Mouse (Mus musculus): ENCODE measurements around the gene Retsat.

- TF ChIP-seq CTCF (IDR thresholded peaks at IDR 0.05; ENCODE audit: low read depth), result no peak
- TF ChIP-seq EP300 (optimal IDR thresholded peaks at IDR 0.05), result no peak
Observed at GRCm38 (mm10) chr6:72586701-72587100, 11.6 kb upstream of the Retsat start.

Measured in stomach, postnatal 0 days (tissue).